Mouse (Mus musculus): ENCODE measurements around the gene Orc4. TPM values are rescaled to one million over a fixed set of nuclear protein-coding genes. Genes with fewer than 3 reads are reported as not detected.
"Not testable (repeated sequence)": the region's sequence is repeated elsewhere in the genome, so short reads cannot be mapped to it uniquely, and the experiment has no call there.

Orc4 gene
- polyA plus RNA-seq, 1 experiment from 2014 or later, result 136 TPM

- Histone ChIP-seq H3K9ac (ENCODE audit: low read depth, low read length) (no peak overlapping the region), H3K9me3 (ENCODE audit: control insufficient read depth, low read length) (no peaks in the 10 kb centered on the region), H3K36me3 (ENCODE audit: control insufficient read depth, insufficient read depth, low read length) (no peaks in the 10 kb centered on the region), H3K4me3 (ENCODE audit: low read depth, low read length) (no peak overlapping the region), H3K27me3 (ENCODE audit: control insufficient read depth, insufficient read depth, low read length) (no peaks in the 10 kb centered on the region), H3K4me2 (replicated peaks; ENCODE audit: low read depth, low read length) (no peak overlapping the region), H3K4me1 (replicated peaks; ENCODE audit: control insufficient read depth, insufficient read depth, low read length) (no peaks in the 10 kb centered on the region), H3K27ac (ENCODE audit: low read depth, low read length) (no peak overlapping the region)
- ATAC-seq (ENCODE audit: low FRiP score), result no peak
- DNase-seq (ENCODE audit: low spot score), result no peak
Measured at GRCm38 (mm10) chr2:48915832-48916231, 34.2 kb downstream of the Orc4 start.

GRCm38 (mm10) chr2:48914185-48914584 is 35.9 kb downstream of the Orc4 start:
- H3K27ac ChIP-seq (ENCODE audit: low read depth, low read length), result no peak overlapping the region
- no peaks in the 10 kb centered on the region for H3K9me3 ChIP-seq (ENCODE audit: control insufficient read depth, low read length)
- DNase-seq (ENCODE audit: low spot score) (no peak), ATAC-seq (ENCODE audit: low FRiP score) (no peak)
- H3K36me3 ChIP-seq (ENCODE audit: control insufficient read depth, insufficient read depth, low read length), result no peaks in the 10 kb centered on the region
- H3K4me3 ChIP-seq (ENCODE audit: low read depth, low read length), result no peak overlapping the region
- H3K4me2 ChIP-seq (replicated peaks; ENCODE audit: low read depth, low read length), result no peak overlapping the region
- H3K27me3 ChIP-seq (ENCODE audit: control insufficient read depth, insufficient read depth, low read length), result no peaks in the 10 kb centered on the region
- no peak overlapping the region for H3K9ac ChIP-seq (ENCODE audit: low read depth, low read length)
- WGBS, result 87% methylated on average over 1 of the region's 1 CpGs
- H3K4me1 ChIP-seq (replicated peaks; ENCODE audit: control insufficient read depth, insufficient read depth, low read length), result no peaks in the 10 kb centered on the region

- Histone ChIP-seq H3K27me3 (ENCODE audit: control insufficient read depth, insufficient read depth, low read length) (no peaks in the 10 kb centered on the region), H3K36me3 (ENCODE audit: control insufficient read depth, insufficient read depth, low read length) (no peaks in the 10 kb centered on the region), H3K4me2 (replicated peaks; ENCODE audit: low read depth, low read length) (no peak overlapping the region), H3K4me3 (ENCODE audit: low read depth, low read length) (no peak overlapping the region), H3K27ac (ENCODE audit: low read depth, low read length) (no peak overlapping the region), H3K4me1 (replicated peaks; ENCODE audit: control insufficient read depth, insufficient read depth, low read length) (no peaks in the 10 kb centered on the region), H3K9me3 (ENCODE audit: control insufficient read depth, low read length) (no peaks in the 10 kb centered on the region), H3K9ac (ENCODE audit: low read depth, low read length) (no peak overlapping the region)
- WGBS, result 62% methylated on average over 2 of the region's 2 CpGs
- DNase-seq (ENCODE audit: low spot score) (peak; percentile 26), ATAC-seq (ENCODE audit: low FRiP score) (no peak)
Measured at GRCm38 (mm10) chr2:48908866-48909265, 41.2 kb downstream of the Orc4 start.

GRCm38 (mm10) chr2:48895186-48895585 is 54.9 kb downstream of the Orc4 start:
- H3K27me3 ChIP-seq (ENCODE audit: control insufficient read depth, insufficient read depth, low read length), result no peaks in the 10 kb centered on the region
- no peak overlapping the region for H3K4me3 ChIP-seq (ENCODE audit: low read depth, low read length)
- H3K4me2 ChIP-seq (replicated peaks; ENCODE audit: low read depth, low read length), result no peak overlapping the region
- no peak overlapping the region for H3K27ac ChIP-seq (ENCODE audit: low read depth, low read length)
- DNase-seq (ENCODE audit: low spot score) (no peak), ATAC-seq (ENCODE audit: low FRiP score) (no peak)
- H3K36me3 ChIP-seq (ENCODE audit: control insufficient read depth, insufficient read depth, low read length), result no peaks in the 10 kb centered on the region
- WGBS, result 92% methylated on average over 3 of the region's 3 CpGs
- no peaks in the 10 kb centered on the region for H3K4me1 ChIP-seq (replicated peaks; ENCODE audit: control insufficient read depth, insufficient read depth, low read length)
- H3K9ac ChIP-seq (ENCODE audit: low read depth, low read length), result no peak overlapping the region
- H3K9me3 ChIP-seq (ENCODE audit: control insufficient read depth, low read length), result no peaks in the 10 kb centered on the region

- Histone ChIP-seq H3K9me3 (ENCODE audit: control insufficient read depth, low read length) (no peaks in the 10 kb centered on the region), H3K27ac (ENCODE audit: low read depth, low read length) (no peak overlapping the region), H3K4me3 (ENCODE audit: low read depth, low read length) (no peak overlapping the region), H3K4me2 (replicated peaks; ENCODE audit: low read depth, low read length) (no peak overlapping the region), H3K4me1 (replicated peaks; ENCODE audit: control insufficient read depth, insufficient read depth, low read length) (no peaks in the 10 kb centered on the region), H3K36me3 (ENCODE audit: control insufficient read depth, insufficient read depth, low read length) (no peaks in the 10 kb centered on the region), H3K9ac (ENCODE audit: low read depth, low read length) (no peak overlapping the region), H3K27me3 (ENCODE audit: control insufficient read depth, insufficient read depth, low read length) (no peaks in the 10 kb centered on the region)
- ATAC-seq (ENCODE audit: low FRiP score), result peak; percentile 71; the same call in 1 of the 2 replicates
- DNase-seq (ENCODE audit: low spot score), result peak; percentile 83
Measured at GRCm38 (mm10) chr2:48885945-48886344, 64.1 kb downstream of the Orc4 start.

- no peak overlapping the region for H3K9ac ChIP-seq (ENCODE audit: low read depth, low read length)
- H3K27ac ChIP-seq (ENCODE audit: low read depth, low read length), result no peak overlapping the region
- no peaks in the 10 kb centered on the region for H3K4me1 ChIP-seq (replicated peaks; ENCODE audit: control insufficient read depth, insufficient read depth, low read length)
- H3K27me3 ChIP-seq (ENCODE audit: control insufficient read depth, insufficient read depth, low read length), result no peaks in the 10 kb centered on the region
- no peak for ATAC-seq (ENCODE audit: low FRiP score)
- H3K4me3 ChIP-seq (ENCODE audit: low read depth, low read length), result no peak overlapping the region
- H3K36me3 ChIP-seq (ENCODE audit: control insufficient read depth, insufficient read depth, low read length), result no peaks in the 10 kb centered on the region
- no peak for DNase-seq (ENCODE audit: low spot score)
- H3K9me3 ChIP-seq (ENCODE audit: control insufficient read depth, low read length), result no peaks in the 10 kb centered on the region
- WGBS, result 88% methylated on average over 5 of the region's 5 CpGs
- H3K4me2 ChIP-seq (replicated peaks; ENCODE audit: low read depth, low read length), result no peak overlapping the region
Measured at GRCm38 (mm10) chr2:48868199-48868913, 81.7 kb downstream of the Orc4 start.

- H3K4me2 ChIP-seq (replicated peaks; ENCODE audit: low read depth, low read length); H3K9ac ChIP-seq (ENCODE audit: low read depth, low read length); H3K36me3 ChIP-seq (ENCODE audit: control insufficient read depth, insufficient read depth, low read length); H3K27me3 ChIP-seq (ENCODE audit: control insufficient read depth, insufficient read depth, low read length); ATAC-seq (ENCODE audit: low FRiP score); H3K4me3 ChIP-seq (ENCODE audit: low read depth, low read length); H3K27ac ChIP-seq (ENCODE audit: low read depth, low read length); H3K9me3 ChIP-seq (ENCODE audit: control insufficient read depth, low read length); H3K4me1 ChIP-seq (replicated peaks; ENCODE audit: control insufficient read depth, insufficient read depth, low read length); DNase-seq (ENCODE audit: low spot score): not testable (repeated sequence)
- 91% methylated on average over 6 of the region's 6 CpGs for WGBS
Measured at GRCm38 (mm10) chr2:48865596-48865995, 84.5 kb downstream of the Orc4 start.

Other genes starting within 250 kb of the Orc4 start
- 42.8 and 47.5 TPM in 2 replicates for gene Acvr2a, start 136.2 kb downstream of the Orc4 start, polyA plus RNA-seq (2014; fragmentation: Nextera tagmentation; extraction: Ambion mirVana)
- 41.5 and 43.1 TPM in 2 replicates for gene Mbd5, start 769 bp downstream of the Orc4 start, polyA plus RNA-seq (2014; fragmentation: Nextera tagmentation; extraction: Ambion mirVana)